14 mouse cellular contexts compared by ENCODE assay signal in genomic region chr4:107458907-107459306, GRCm38 (mm10). TPM values are rescaled to one million over a fixed set of nuclear protein-coding genes. Genes with fewer than 3 reads are reported as not detected.
DNase-seq lines count a peak whose midpoint lies in the region; ATAC-seq lines count a peak whose summit lies in the region.
"Had no signal": no experiment of that assay in that cellular context is flagged by ENCODE, and none has a peak within 500 bp of the region (broad histone marks: within the 10 kb centered on the region; RNA-seq: fewer than 3 reads in every experiment).

No protein-coding gene starts in this region.

- WGBS in heart, embryonic 12.5 days: 53% methylated on average over 17 of the region's 17 CpGs
- 77% methylated on average over 17 of the region's 17 CpGs for WGBS in limb, embryonic 12.5 days

- 0 out of 2 replicates have a peak, but pooled peaks cover 7% of the 10 kb centered on the region for H3K4me1 ChIP-seq in heart, embryonic 12.5 days (replicated peaks)
- H3K4me1 ChIP-seq in limb, embryonic 12.5 days (replicated peaks): peaks cover 62% of the 10 kb centered on the region

- H3K36me3 ChIP-seq in heart, embryonic 12.5 days: no peaks in the 10 kb centered on the region
- no peaks in the 10 kb centered on the region for H3K36me3 ChIP-seq in limb, embryonic 12.5 days
- H3K36me3 ChIP-seq: embryonic facial prominence, embryonic 12.5 days had no signal

- H3K4me2 ChIP-seq in heart, embryonic 12.5 days: 0 out of 2 replicates have a peak overlapping the region, but pooled peaks have one; percentile 11
- H3K4me2 ChIP-seq in limb, embryonic 12.5 days: no peak overlapping the region

- no peaks in the 10 kb centered on the region for H3K9me3 ChIP-seq in heart, embryonic 12.5 days (replicated peaks)
- no peaks in the 10 kb centered on the region for H3K9me3 ChIP-seq in limb, embryonic 12.5 days
- H3K9me3 ChIP-seq: embryonic facial prominence, embryonic 12.5 days had no signal

- H3K27me3 ChIP-seq in heart, embryonic 12.5 days (replicated peaks): peaks cover 21% of the 10 kb centered on the region
- peaks cover 17% of the 10 kb centered on the region for H3K27me3 ChIP-seq in limb, embryonic 12.5 days
- H3K27me3 ChIP-seq: embryonic facial prominence, embryonic 12.5 days had no signal

- peak; percentile 93 for ATAC-seq in heart, embryonic 12.5 days (ENCODE audit: insufficient number of reproducible peaks, low FRiP score)
- no peak for ATAC-seq in limb, embryonic 12.5 days (ENCODE audit: insufficient number of reproducible peaks, insufficient read depth, low FRiP score, low TSS enrichment, low read depth)
- ATAC-seq: hindbrain, postnatal 0 days had no signal

- H3K27ac ChIP-seq in heart, embryonic 12.5 days (ENCODE audit: poor library complexity, severe bottlenecking): no peak overlapping the region
- peak overlapping the region; percentile 78; the same call in 1 of the 2 replicates for H3K27ac ChIP-seq in limb, embryonic 12.5 days
- H3K27ac ChIP-seq: heart, adult 2 months; hindbrain, postnatal 0 days had no signal

- no peak for DNase-seq in heart, adult 18-20 months
- DNase-seq in NIH3T3 (ENCODE audit: low read depth): peak; percentile 71
- peak; percentile 41 to 61 for DNase-seq in spleen, postnatal 36 days (ENCODE audit: low spot score in 2 of 2)
- no peak for DNase-seq in urinary bladder, postnatal 14 days (ENCODE audit: low spot score)
- DNase-seq in thymus, postnatal 10 days (ENCODE audit: low spot score in 2 of 2): no peak
- no peak for DNase-seq in gastrocnemius, adult 18-20 months (ENCODE audit: low spot score)
- DNase-seq: cerebellum, adult 9-10 months; heart, adult 2 months; lung, postnatal 4 days had no signal

- H3K9ac ChIP-seq in heart, embryonic 12.5 days: no peak overlapping the region
- H3K9ac ChIP-seq in limb, embryonic 12.5 days (replicated peaks): no peak overlapping the region
- H3K9ac ChIP-seq: embryonic facial prominence, embryonic 12.5 days had no signal

- H3K4me3 ChIP-seq in heart, embryonic 12.5 days: no peak overlapping the region
- H3K4me3 ChIP-seq in limb, embryonic 12.5 days (replicated peaks): no peak overlapping the region
- H3K4me3 ChIP-seq: embryonic facial prominence, embryonic 12.5 days; heart, adult 2 months had no signal

RNA-seq across cellular contexts. Expression of gene Glis1, which starts 24.5 kb away (rescaled TPM):
- polyA plus RNA-seq in heart, embryonic 12.5 days (2016; fragmentation: Nextera tagmentation; extraction: Ambion mirVana): 0.19 and 0.47 TPM in 2 replicates
- under 1 TPM; 0.15 to 0.25 TPM for total RNA-seq in heart, adult 18-20 months (2021)
- 12.0 and 13.4 TPM in 2 replicates for polyA plus RNA-seq in limb, embryonic 12.5 days (2016; fragmentation: Nextera tagmentation; extraction: Ambion mirVana)
- total RNA-seq in gastrocnemius, adult 18-20 months (2021): under 1 TPM; 0.38 to 0.53 TPM
- total RNA-seq: neutrophil, adult 5-6 weeks had no signal

Comparison
In these comparisons a context has a peak if more than half of its experiments do, and no peak if none do; other contexts are left out.
1. DNase-seq: peak in NIH3T3 (single experiment) and spleen, postnatal 36 days (2 of 2); none in heart, adult 18-20 months (0 of 2), urinary bladder, postnatal 14 days (single experiment), thymus, postnatal 10 days (0 of 2) and gastrocnemius, adult 18-20 months (single experiment).